Mouse (Mus musculus) neural tube, embryonic 15.5 days (tissue): Measurements from ENCODE around the gene Zfp583. TPM values are rescaled to one million over a fixed set of nuclear protein-coding genes. Genes with fewer than 3 reads are reported as not detected.
"Not testable (repeated sequence)": the region's sequence is repeated elsewhere in the genome, so short reads cannot be mapped to it uniquely, and the experiment has no call there.

ENCODE experiments used
- ATAC-seq: fragments of 200-750 bp; cut with Nextera tagmentation; 2 replicates; pipeline ENCODE4 v1.8.0; 2017; ENCODE audit warnings: mild to moderate bottlenecking, moderate TSS enrichment, moderate library complexity; ENCODE audit not compliant: low FRiP score
- H3K27ac ChIP-seq: fragments of 300-500 bp; sonication (generic); replicated peaks from 2 replicates; pipeline ENCODE4 v1.5.1; 2015; ENCODE audit warnings: mild to moderate bottlenecking, inconsistent platforms
- H3K27me3 ChIP-seq: fragments of 300-500 bp; sonication (generic); replicated peaks from 2 replicates; pipeline ENCODE4 v1.6.1; 2015; ENCODE audit warnings: inconsistent platforms
- H3K36me3 ChIP-seq: fragments of 300-500 bp; sonication (generic); 2 replicates; pipeline ENCODE4 v1.6.1; 2015; ENCODE audit warnings: inconsistent platforms
- H3K4me1 ChIP-seq: fragments of 300-500 bp; sonication (generic); 2 replicates; pipeline ENCODE4 v1.6.1; 2015; ENCODE audit warnings: inconsistent platforms
- H3K4me2 ChIP-seq: fragments of 300-500 bp; sonication (generic); 2 replicates; pipeline ENCODE4 v1.6.1; 2015; ENCODE audit warnings: inconsistent platforms, mild to moderate bottlenecking, moderate library complexity
- H3K4me3 ChIP-seq: fragments of 300-500 bp; sonication (generic); replicated peaks from 2 replicates; pipeline ENCODE4 v1.5.1; 2015; ENCODE audit warnings: mild to moderate bottlenecking, inconsistent platforms
- H3K9ac ChIP-seq: fragments of 300-500 bp; sonication (generic); replicated peaks from 2 replicates; pipeline ENCODE4 v1.6.1; 2015; ENCODE audit warnings: mild to moderate bottlenecking, inconsistent platforms
- H3K9me3 ChIP-seq: fragments of 300-500 bp; sonication (generic); replicated peaks from 2 replicates; pipeline ENCODE4 v1.6.1; 2016; ENCODE audit warnings: inconsistent platforms
- WGBS: fragments of 180-500 bp; shearing (Covaris S2); methylation state at CpG from one replicate; pipeline ENCODE4 v1.1.7; 2015; ENCODE audit warnings: mixed read lengths; 5-methylcytosine and 5-hydroxymethylcytosine counted together
- polyA plus RNA-seq: library from polyadenylated mRNA; unstranded; fragments of >200 nt; fragmentation: Nextera tagmentation; extraction: Ambion mirVana; gene quantifications from 2 replicates; pipeline ENCODE4 v1.2.1, GENCODE M21; 2015

Zfp583 gene
- 12.7 and 13.7 TPM in 2 replicates for polyA plus RNA-seq

DNA sequence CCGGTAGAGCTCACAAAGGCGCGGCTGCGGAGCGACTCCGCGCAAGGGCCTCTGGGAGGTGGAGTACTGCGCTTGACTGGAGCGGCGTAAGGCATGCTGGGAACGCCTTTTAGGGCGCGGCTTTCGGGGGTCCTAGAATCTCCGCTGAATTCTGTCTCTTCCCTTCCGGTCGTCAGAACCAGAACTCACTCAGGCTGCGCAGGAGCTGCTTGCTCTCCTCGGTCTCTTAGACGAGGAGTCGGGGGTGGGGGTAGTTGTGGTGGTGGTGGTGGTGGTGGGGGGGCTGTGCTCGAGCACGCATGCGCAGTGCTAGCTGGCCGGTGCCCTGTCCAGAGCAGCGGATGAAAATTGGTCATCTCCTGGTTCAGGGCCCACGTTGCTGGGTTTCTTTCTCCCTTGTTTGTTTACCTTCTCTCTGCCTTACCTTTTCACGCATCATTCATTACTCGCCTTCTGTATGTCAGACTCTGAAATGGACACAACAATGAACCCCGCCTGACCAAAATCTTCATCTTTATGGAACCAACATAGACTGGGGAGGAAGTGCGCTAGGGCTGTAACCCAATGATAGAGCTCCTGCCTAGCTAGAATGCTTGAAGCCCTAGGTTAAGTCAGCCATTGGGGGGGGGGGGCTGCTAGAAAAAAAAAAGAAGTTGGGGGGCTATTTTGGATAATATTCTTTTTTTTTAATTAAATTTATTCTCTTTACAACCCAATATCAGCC is at the start of gene Zfp583:
TSS of gene Zfp583 (minus strand) at position 53 of the 724 bp plus-strand sequence.
- H3K9ac ChIP-seq: peak within 1 kb of the TSS; percentile 74
- H3K4me1 ChIP-seq: peaks cover 22% of the 10 kb centered on the region
- peak; percentile 96 for ATAC-seq
- H3K4me3 ChIP-seq: peak within 1 kb of the TSS; percentile 62
- H3K27ac ChIP-seq: peak within 1 kb of the TSS; percentile 89
- H3K36me3 ChIP-seq: 0 out of 2 replicates have a peak, but pooled peaks cover 8% of the 10 kb centered on the region
- peak within 1 kb of the TSS; percentile 61 for H3K4me2 ChIP-seq
- no peaks in the 10 kb centered on the region for H3K27me3 ChIP-seq
- 5% methylated on average over 31 of the region's 31 CpGs for WGBS
- H3K9me3 ChIP-seq: no peaks in the 10 kb centered on the region

DNA sequence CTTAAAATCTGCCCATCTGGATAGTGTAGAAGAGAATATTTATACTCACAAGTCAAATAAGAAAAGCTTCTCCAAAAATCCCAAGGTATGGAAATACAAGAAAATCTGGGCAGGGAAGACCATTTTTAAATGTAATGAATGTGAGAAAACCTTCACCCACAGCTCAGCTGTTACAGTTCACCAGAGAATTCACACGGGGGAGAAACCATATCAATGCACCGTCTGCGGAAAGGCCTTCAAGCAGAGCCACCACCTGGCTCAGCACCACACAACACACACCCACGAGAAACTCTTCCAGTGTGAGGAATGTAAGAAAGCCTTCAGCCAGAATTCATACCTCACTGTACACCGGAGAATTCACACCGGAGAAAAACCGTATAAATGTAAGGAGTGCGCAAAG is 47.4 kb upstream of the Zfp583 start:
- peaks cover 21% of the 10 kb centered on the region for H3K36me3 ChIP-seq
- no peaks in the 10 kb centered on the region for H3K9me3 ChIP-seq
- no peaks in the 10 kb centered on the region for H3K27me3 ChIP-seq
- no peak overlapping the region for H3K4me3 ChIP-seq
- ATAC-seq: no peak
- no peak overlapping the region for H3K4me2 ChIP-seq
- WGBS: 84% methylated on average over 8 of the region's 8 CpGs
- no peak overlapping the region for H3K9ac ChIP-seq
- no peak overlapping the region for H3K27ac ChIP-seq
- H3K4me1 ChIP-seq: peaks cover 12% of the 10 kb centered on the region

- Histone ChIP-seq H3K9me3 (no peaks in the 10 kb centered on the region), H3K4me3 (no peak overlapping the region), H3K36me3 (peaks cover 4% of the 10 kb centered on the region; the same call in 1 of the 2 replicates), H3K4me2 (no peak overlapping the region), H3K27me3 (no peaks in the 10 kb centered on the region), H3K9ac (no peak overlapping the region), H3K27ac (no peak overlapping the region), H3K4me1 (no peaks in the 10 kb centered on the region)
- WGBS: 86% methylated on average over 3 of the region's 3 CpGs
- ATAC-seq: no peak
Measured at GRCm38 (mm10) chr7:6372993-6373392, 41.9 kb upstream of the Zfp583 start.

DNA sequence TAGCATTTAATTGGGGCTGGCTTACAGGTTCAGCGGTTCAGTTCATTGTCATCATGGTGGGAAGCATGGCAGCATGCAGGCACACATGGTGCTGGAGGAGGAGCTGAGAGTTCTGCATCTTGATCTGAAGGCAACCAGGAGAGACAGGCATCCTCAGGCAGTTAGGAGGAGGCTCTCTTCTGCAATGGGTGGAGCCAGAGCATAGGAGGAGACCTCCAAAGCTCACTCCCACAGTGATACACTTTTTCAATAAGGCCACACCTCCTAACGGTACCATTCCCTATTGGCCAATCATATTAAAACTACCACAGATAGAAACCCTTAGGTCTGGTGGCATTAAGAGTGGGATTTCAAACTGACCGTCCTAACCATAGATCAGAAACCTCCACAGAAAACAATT is 38.4 kb upstream of the Zfp583 start:
- no peak overlapping the region for H3K4me3 ChIP-seq
- no peak for ATAC-seq
- no peaks in the 10 kb centered on the region for H3K9me3 ChIP-seq
- H3K4me1 ChIP-seq: peaks cover 7% of the 10 kb centered on the region
- 84% methylated on average over 3 of the region's 3 CpGs for WGBS
- no peaks in the 10 kb centered on the region for H3K27me3 ChIP-seq
- H3K4me2 ChIP-seq: no peak overlapping the region
- H3K9ac ChIP-seq: no peak overlapping the region
- no peaks in the 10 kb centered on the region for H3K36me3 ChIP-seq
- no peak overlapping the region for H3K27ac ChIP-seq

DNA sequence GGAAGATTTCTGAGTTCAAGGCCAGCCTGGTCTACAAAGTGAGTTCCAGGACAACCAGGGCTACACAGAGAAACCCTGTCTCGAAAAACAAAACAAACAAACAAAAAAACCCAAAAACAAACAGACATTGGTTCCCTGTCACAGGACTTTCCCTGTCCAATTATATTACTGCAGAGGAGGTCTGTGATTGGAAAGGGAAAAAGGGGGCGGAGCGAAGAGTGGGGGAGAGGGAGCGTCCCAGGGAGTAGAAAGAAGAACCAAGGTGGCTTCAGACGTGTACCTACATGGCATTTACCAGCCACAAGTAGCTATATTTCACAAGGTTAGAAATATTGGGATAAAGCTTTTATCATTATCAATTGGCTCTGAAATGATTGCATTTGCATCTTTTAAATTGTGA is 37.1 kb upstream of the Zfp583 start:
- H3K27ac ChIP-seq, H3K4me3 ChIP-seq, ATAC-seq, H3K27me3 ChIP-seq, H3K36me3 ChIP-seq, H3K9ac ChIP-seq, H3K4me2 ChIP-seq, H3K9me3 ChIP-seq: not testable (repeated sequence)
- H3K4me1 ChIP-seq: peaks cover 17% of the 10 kb centered on the region
- 83% methylated on average over 5 of the region's 5 CpGs for WGBS

GRCm38 (mm10) chr7:6367185-6367584 is 36.1 kb upstream of the Zfp583 start:
- no peak for ATAC-seq
- H3K9ac ChIP-seq: no peak overlapping the region
- no peaks in the 10 kb centered on the region for H3K27me3 ChIP-seq
- H3K27ac ChIP-seq: no peak overlapping the region
- no peak overlapping the region for H3K4me2 ChIP-seq
- WGBS: 95% methylated on average over 5 of the region's 5 CpGs
- H3K9me3 ChIP-seq: no peaks in the 10 kb centered on the region
- H3K36me3 ChIP-seq: no peaks in the 10 kb centered on the region
- no peak overlapping the region for H3K4me3 ChIP-seq
- peaks cover 17% of the 10 kb centered on the region for H3K4me1 ChIP-seq

- WGBS: 76% methylated on average over 1 of the region's 1 CpGs
- H3K4me2 ChIP-seq: peak overlapping the region; percentile 71; the same call in 1 of the 2 replicates
Measured at GRCm38 (mm10) chr7:6364761-6365160, 33.7 kb upstream of the Zfp583 start.

GRCm38 (mm10) chr7:6363047-6363488 is 32.0 kb upstream of the Zfp583 start, which contains the start of gene Zfp78:
Zfp78 (plus strand) TSS chr7:6363280.
- WGBS: under 1% methylated on average over 23 of the region's 23 CpGs

More at GRCm38 (mm10) chr7:6364761-6365160, 33.7 kb upstream of the Zfp583 start:
- H3K4me3 ChIP-seq: no peak overlapping the region
- no peak overlapping the region for H3K27ac ChIP-seq
- no peaks in the 10 kb centered on the region for H3K27me3 ChIP-seq
- ATAC-seq: no peak
- no peak overlapping the region for H3K9ac ChIP-seq
- H3K4me1 ChIP-seq: peaks cover 19% of the 10 kb centered on the region
- H3K9me3 ChIP-seq: no peaks in the 10 kb centered on the region
- H3K36me3 ChIP-seq: no peaks in the 10 kb centered on the region

DNA sequence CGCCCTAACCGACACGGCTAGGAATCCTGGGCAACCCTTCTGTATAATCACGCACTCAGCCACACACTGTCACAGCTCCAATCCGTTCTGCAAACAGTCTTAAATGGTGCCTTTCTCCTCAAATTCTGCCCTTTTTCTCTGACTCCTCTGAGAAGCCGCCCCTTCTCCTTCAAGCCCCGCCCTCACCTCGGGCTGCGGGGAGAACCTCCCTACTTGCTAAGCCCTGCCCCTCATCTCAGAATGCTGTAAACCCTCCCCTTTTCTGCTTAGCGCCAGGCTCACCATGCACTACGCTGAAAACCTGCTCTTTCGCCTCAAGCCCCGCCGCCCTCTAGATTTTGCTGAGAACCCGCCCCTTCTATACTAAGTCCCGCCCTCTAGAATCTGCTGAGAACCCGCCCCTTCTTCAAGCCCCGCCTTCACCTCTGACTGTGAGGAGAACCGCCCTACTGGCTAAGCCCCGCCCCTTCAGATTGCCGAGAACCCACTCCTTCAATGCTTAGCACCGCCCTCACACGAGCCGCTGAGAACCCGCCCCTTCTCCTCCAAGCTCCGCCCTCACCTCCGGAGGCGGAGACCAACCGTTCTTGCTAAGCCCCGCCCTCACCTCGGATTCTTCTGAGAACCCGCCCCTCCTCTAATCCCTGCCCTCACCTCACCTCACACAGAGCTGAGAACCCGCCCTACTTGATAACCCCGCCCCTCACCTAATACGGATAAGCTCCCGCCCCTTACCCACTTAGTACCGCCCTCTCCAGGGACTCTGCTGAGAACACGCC is 31.4 kb upstream of the Zfp583 start:
- Histone ChIP-seq H3K4me3 (peak overlapping the region; percentile 55), H3K4me2 (peak overlapping the region; percentile 71), H3K36me3 (no peaks in the 10 kb centered on the region), H3K9me3 (no peaks in the 10 kb centered on the region), H3K27me3 (no peaks in the 10 kb centered on the region), H3K4me1 (peaks cover 19% of the 10 kb centered on the region), H3K27ac (peak overlapping the region; percentile 92), H3K9ac (peak overlapping the region; percentile 58)
- under 1% methylated on average over 37 of the region's 38 CpGs for WGBS
- ATAC-seq: peak; percentile 93

More at GRCm38 (mm10) chr7:6363047-6363488, 32.0 kb upstream of the Zfp583 start, which contains the start of gene Zfp78:
- ATAC-seq: peak; percentile 84
- Histone ChIP-seq H3K4me1 (peaks cover 19% of the 10 kb centered on the region), H3K27me3 (no peaks in the 10 kb centered on the region), H3K9me3 (no peaks in the 10 kb centered on the region), H3K27ac (peak within 1 kb of the TSS; percentile 92), H3K4me3 (peak within 1 kb of the TSS; percentile 55), H3K9ac (peak within 1 kb of the TSS; percentile 58), H3K4me2 (peak within 1 kb of the TSS; percentile 71), H3K36me3 (no peaks in the 10 kb centered on the region)

DNA sequence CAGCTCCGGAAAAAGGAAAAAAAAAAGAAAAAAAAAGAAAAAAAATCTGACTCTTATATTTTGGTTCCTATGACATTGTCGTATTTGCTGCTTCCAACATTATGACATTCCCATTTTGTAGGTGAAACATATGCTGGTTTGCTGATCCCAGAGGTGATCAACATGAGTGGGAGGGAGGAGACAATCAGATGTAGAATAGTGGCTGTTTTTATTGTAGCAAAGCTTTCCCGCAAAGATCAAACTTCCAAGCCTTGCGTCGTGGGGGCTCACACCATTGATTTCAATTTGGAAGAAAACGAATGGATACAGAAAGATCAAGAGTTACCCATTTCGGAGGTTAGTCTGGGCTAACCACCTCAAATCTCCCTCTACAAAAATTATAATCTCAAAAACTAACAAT is 30.7 kb upstream of the Zfp583 start:
- H3K4me3 ChIP-seq: peak overlapping the region; percentile 55
- ATAC-seq: no peak
- H3K4me2 ChIP-seq: peak overlapping the region; percentile 71
- H3K9ac ChIP-seq: peak overlapping the region; percentile 58
- H3K36me3 ChIP-seq: 0 out of 2 replicates have a peak, but pooled peaks cover 3% of the 10 kb centered on the region
- H3K4me1 ChIP-seq: peaks cover 19% of the 10 kb centered on the region
- H3K9me3 ChIP-seq: no peaks in the 10 kb centered on the region
- peak overlapping the region; percentile 92 for H3K27ac ChIP-seq
- WGBS: 21% methylated on average over 7 of the region's 7 CpGs
- no peaks in the 10 kb centered on the region for H3K27me3 ChIP-seq

- Histone ChIP-seq H3K9ac (no peak overlapping the region), H3K9me3 (no peaks in the 10 kb centered on the region), H3K27ac (no peak overlapping the region), H3K4me1 (peaks cover 19% of the 10 kb centered on the region), H3K36me3 (0 out of 2 replicates have a peak, but pooled peaks cover 6% of the 10 kb centered on the region), H3K4me3 (no peak overlapping the region), H3K4me2 (no peak overlapping the region), H3K27me3 (no peaks in the 10 kb centered on the region)
- ATAC-seq: no peak
- 18% methylated on average over 6 of the region's 9 CpGs for WGBS
Measured at GRCm38 (mm10) chr7:6360477-6361060, 29.5 kb upstream of the Zfp583 start.
